Mouse (Mus musculus): ENCODE data around the gene Gm20219.
"Not testable (repeated sequence)": the region's sequence is repeated elsewhere in the genome, so short reads cannot be mapped to it uniquely, and the experiment has no call there.

GRCm38 (mm10) chr17:56501635-56502400, 52.4 kb downstream of the Gm20219 start:
- not testable (repeated sequence) for TF ChIP-seq HCFC1 (IDR thresholded peaks at IDR 0.05; ENCODE audit: borderline replicate concordance, insufficient read depth, low read length); ZC3H11A (IDR thresholded peaks at IDR 0.05; ENCODE audit: borderline replicate concordance, low read depth, low read length)
